16 mouse cellular contexts compared by ENCODE assay signal in the genomic region with DNA sequence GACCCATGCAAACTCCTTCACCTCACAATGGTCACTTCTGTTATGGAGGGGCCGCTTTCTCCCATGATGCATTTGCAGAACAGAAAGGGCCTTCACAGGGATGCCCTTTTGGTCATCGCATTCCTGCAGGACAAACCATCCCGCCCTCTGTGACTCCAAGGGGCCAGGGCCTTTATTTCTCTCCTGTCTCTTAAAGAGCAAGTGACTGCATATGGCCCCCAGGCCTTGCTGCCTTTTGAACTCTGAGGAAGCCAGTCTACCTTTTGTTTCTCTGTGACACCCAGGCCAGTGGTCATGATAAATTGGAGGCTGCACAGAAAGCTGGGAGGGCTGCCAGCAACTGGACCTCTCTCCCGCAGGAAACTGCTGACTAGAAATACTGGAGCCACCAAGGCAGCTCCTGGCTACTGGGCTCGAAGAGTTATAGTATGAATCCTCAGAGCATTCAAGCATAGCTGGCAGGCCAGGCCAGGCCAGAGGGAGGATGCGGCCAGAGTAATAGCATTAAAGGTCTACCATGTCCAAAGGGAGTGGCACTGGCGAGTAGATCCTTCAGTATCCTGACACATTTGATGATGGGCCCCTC. TPM values are rescaled to one million over a fixed set of nuclear protein-coding genes. Genes with fewer than 3 reads are reported as not detected.
A peak's percentile ranks its signal among the peaks of the same experiment; 100 is the strongest.
DNase-seq lines count a peak whose midpoint lies in the region; ATAC-seq and TF ChIP-seq lines count a peak whose summit lies in the region.
"Had no signal": no experiment of that assay in that cellular context is flagged by ENCODE, and none has a peak within 500 bp of the region (broad histone marks: within the 10 kb centered on the region; RNA-seq: fewer than 3 reads in every experiment).

No protein-coding gene starts in this region.

- no peak overlapping the region for H3K9ac ChIP-seq in kidney, postnatal 0 days (ENCODE audit: low read depth, low read length)
- no peak overlapping the region for H3K9ac ChIP-seq in hindbrain, embryonic 13.5 days
- H3K9ac ChIP-seq: limb, embryonic 12.5 days; liver, embryonic 15.5 days had no signal

- H3K27ac ChIP-seq in kidney, postnatal 0 days = no peak overlapping the region
- H3K27ac ChIP-seq in hindbrain, embryonic 13.5 days = no peak overlapping the region
- H3K27ac ChIP-seq: layer of hippocampus, adult 2 months; limb, embryonic 12.5 days; liver, embryonic 15.5 days; midbrain, embryonic 10.5 days had no signal

- H3K4me1 ChIP-seq in kidney, postnatal 0 days (replicated peaks; ENCODE audit: insufficient read depth, low read length) = 0 out of 2 replicates have a peak, but pooled peaks cover 6% of the 10 kb centered on the region
- no peaks in the 10 kb centered on the region; the same call in 1 of the 2 replicates for H3K4me1 ChIP-seq in hindbrain, embryonic 13.5 days (replicated peaks)
- H3K4me1 ChIP-seq: liver, embryonic 15.5 days had no signal

- H3K4me3 ChIP-seq in kidney, postnatal 0 days (replicated peaks; ENCODE audit: low read depth, low read length) = no peak overlapping the region
- no peak overlapping the region for H3K4me3 ChIP-seq in hindbrain, embryonic 13.5 days
- H3K4me3 ChIP-seq: layer of hippocampus, adult 2 months; limb, embryonic 12.5 days; liver, embryonic 15.5 days; midbrain, embryonic 10.5 days had no signal

- no peaks in the 10 kb centered on the region for H3K27me3 ChIP-seq in Patski
- H3K27me3 ChIP-seq in kidney, postnatal 0 days (ENCODE audit: insufficient read depth, low read length) = no peaks in the 10 kb centered on the region
- no peaks in the 10 kb centered on the region for H3K27me3 ChIP-seq in hindbrain, embryonic 13.5 days
- H3K27me3 ChIP-seq: limb, embryonic 12.5 days; liver, embryonic 15.5 days had no signal

- H3K9me3 ChIP-seq in kidney, postnatal 0 days (replicated peaks; ENCODE audit: low read length) = no peaks in the 10 kb centered on the region
- no peaks in the 10 kb centered on the region for H3K9me3 ChIP-seq in hindbrain, embryonic 13.5 days
- H3K9me3 ChIP-seq: limb, embryonic 12.5 days; liver, embryonic 15.5 days; midbrain, embryonic 10.5 days had no signal

- peak; percentile 33 for ATAC-seq in Patski
- ATAC-seq in kidney, postnatal 0 days (replicated peaks; ENCODE audit: low FRiP score, low read depth) = peak; percentile 66; the same call in 1 of the 2 replicates
- ATAC-seq in hindbrain, embryonic 13.5 days (ENCODE audit: low FRiP score) = no peak
- ATAC-seq: forebrain, embryonic 14.5 days had no signal

- in situ Hi-C loops in Patski (cut with MboI; ENCODE audit: low pct_unique_long_range_greater_than_20kb) = loop anchor here (5.0 kb wide), 1 partner anchor 61 kb away; no protein-coding TSS in a partner anchor

- no peak for TF ChIP-seq CTCF in Patski (IDR thresholded peaks at IDR 0.05)
- no peak for TF ChIP-seq CTCF in kidney, postnatal 0 days (IDR thresholded peaks at IDR 0.05; ENCODE audit: low read depth)

- POLR2A ChIA-PET in Patski (lab: Charles Lee) = no interaction called here

- 35% methylated on average over 7 of the region's 7 CpGs for WGBS in kidney, postnatal 0 days
- 55% methylated on average over 7 of the region's 7 CpGs for WGBS in hindbrain, embryonic 13.5 days

- CTCF ChIA-PET in Patski (lab: Charles Lee) = no interaction called here

- no peak overlapping the region for H3K4me2 ChIP-seq in kidney, postnatal 0 days (ENCODE audit: low read length)
- no peak overlapping the region for H3K4me2 ChIP-seq in hindbrain, embryonic 13.5 days
- H3K4me2 ChIP-seq: limb, embryonic 12.5 days; liver, embryonic 15.5 days had no signal

- DNase-seq in heart, adult 11 months = peak; percentile 90
- DNase-seq in heart, postnatal 10 days = no peak
- peak; percentile 69 for DNase-seq in Patski (ENCODE audit: low read depth, low spot score)
- DNase-seq in embryo, embryonic 9.5 days (ENCODE audit: extremely low spot score) = peak; percentile 19
- DNase-seq in kidney, postnatal 0 days (ENCODE audit: low spot score) = peak; percentile 71
- no peak for DNase-seq in T-cell, adult 2 months (ENCODE audit: low spot score)
- no peak for DNase-seq in gastrocnemius, postnatal 25 days
- DNase-seq: B cell, adult 2 months; cerebellum, adult 11-12 months; lung, postnatal 36 days had no signal

- intact Hi-C loops in heart, postnatal 10 days (cut with DNase I) = no loop called here

- no peaks in the 10 kb centered on the region for H3K36me3 ChIP-seq in kidney, postnatal 0 days (ENCODE audit: insufficient read depth, low read length)
- no peaks in the 10 kb centered on the region for H3K36me3 ChIP-seq in hindbrain, embryonic 13.5 days
- H3K36me3 ChIP-seq: limb, embryonic 12.5 days; liver, embryonic 15.5 days; midbrain, embryonic 10.5 days had no signal

RNA-seq across cellular contexts. Expression of gene Olfml2b, which starts 53.5 kb away (rescaled TPM):
- 10 to 100 TPM; 23.4 to 26.6 TPM for total RNA-seq in heart, postnatal 10 days (2021)
- polyA plus RNA-seq in Patski (2021) = 2.5 TPM
- 11.6 and 11.7 TPM in 2 replicates for polyA plus RNA-seq in kidney, postnatal 0 days (2015; fragmentation: Nextera tagmentation; extraction: Ambion mirVana)
- polyA plus RNA-seq in hindbrain, embryonic 13.5 days (2015; fragmentation: Nextera tagmentation; extraction: Ambion mirVana) = 5.2 and 6.1 TPM in 2 replicates
- total RNA-seq in gastrocnemius, postnatal 25 days (2021) = 10 to 100 TPM in 1 of 2 experiments, 1 to 10 TPM in 1; 8.0 to 12.4 TPM

Comparison
In these comparisons a context has a peak if more than half of its experiments do, and no peak if none do; other contexts are left out.
1. DNase-seq: peak in heart, adult 11 months (single experiment), Patski (single experiment), embryo, embryonic 9.5 days (single experiment) and kidney, postnatal 0 days (single experiment); none in heart, postnatal 10 days (0 of 2), T-cell, adult 2 months (single experiment) and gastrocnemius, postnatal 25 days (single experiment).